In genomic region chrX:143482866-143483265, GRCm38 (mm10) we compare ENCODE assay signal across 8 mouse cellular contexts. TPM values are rescaled to one million over a fixed set of nuclear protein-coding genes. Genes with fewer than 3 reads are reported as not detected.
DNase-seq lines count a peak whose midpoint lies in the region; ATAC-seq and TF ChIP-seq lines count a peak whose summit lies in the region.

No protein-coding gene starts in this region.

- 80% methylated on average over 3 of the region's 3 CpGs for WGBS in forebrain, embryonic 10.5 days
- 71% methylated on average over 3 of the region's 3 CpGs for WGBS in heart, embryonic 12.5 days
- WGBS in kidney, embryonic 15.5 days, result 81% methylated on average over 3 of the region's 3 CpGs
- WGBS in limb, embryonic 13.5 days, result 76% methylated on average over 3 of the region's 3 CpGs
- 75% methylated on average over 3 of the region's 3 CpGs for WGBS in midbrain, embryonic 15.5 days
- WGBS in spleen, adult 2 months, result 82% methylated on average over 3 of the region's 3 CpGs

- no peak overlapping the region for H3K4me2 ChIP-seq in heart, embryonic 12.5 days
- H3K4me2 ChIP-seq in kidney, embryonic 15.5 days, result no peak overlapping the region
- no peak overlapping the region for H3K4me2 ChIP-seq in limb, embryonic 13.5 days (replicated peaks)
- no peak overlapping the region for H3K4me2 ChIP-seq in midbrain, embryonic 15.5 days

- TF ChIP-seq POLR2A in spleen, adult 2 months (IDR thresholded peaks at IDR 0.05; ENCODE audit: low read depth, low read length), result no peak

- H3K36me3 ChIP-seq in forebrain, embryonic 10.5 days (replicated peaks), result no peaks in the 10 kb centered on the region
- H3K36me3 ChIP-seq in heart, embryonic 12.5 days, result no peaks in the 10 kb centered on the region
- no peaks in the 10 kb centered on the region for H3K36me3 ChIP-seq in kidney, embryonic 15.5 days
- H3K36me3 ChIP-seq in limb, embryonic 13.5 days, result no peaks in the 10 kb centered on the region
- H3K36me3 ChIP-seq in midbrain, embryonic 15.5 days (replicated peaks), result no peaks in the 10 kb centered on the region
- H3K36me3 ChIP-seq in spleen, adult 2 months (ENCODE audit: control insufficient read depth, insufficient read depth, low read length), result no peaks in the 10 kb centered on the region

- no peak for TF ChIP-seq CTCF in spleen, adult 2 months (IDR thresholded peaks at IDR 0.05; ENCODE audit: extremely low read depth, insufficient read depth, insufficient read length, insufficient replicate concordance)

- peaks cover 3% of the 10 kb centered on the region; the same call in 1 of the 2 replicates for H3K9me3 ChIP-seq in forebrain, embryonic 10.5 days
- H3K9me3 ChIP-seq in heart, embryonic 12.5 days (replicated peaks), result no peaks in the 10 kb centered on the region
- peaks cover 3% of the 10 kb centered on the region; the same call in 1 of the 2 replicates for H3K9me3 ChIP-seq in kidney, embryonic 15.5 days (replicated peaks)
- 0 out of 2 replicates have a peak, but pooled peaks cover 3% of the 10 kb centered on the region for H3K9me3 ChIP-seq in limb, embryonic 13.5 days
- peaks cover 3% of the 10 kb centered on the region for H3K9me3 ChIP-seq in midbrain, embryonic 15.5 days

- no peaks in the 10 kb centered on the region for H3K4me1 ChIP-seq in forebrain, embryonic 10.5 days
- no peaks in the 10 kb centered on the region for H3K4me1 ChIP-seq in heart, embryonic 12.5 days (replicated peaks)
- no peaks in the 10 kb centered on the region for H3K4me1 ChIP-seq in kidney, embryonic 15.5 days
- no peaks in the 10 kb centered on the region for H3K4me1 ChIP-seq in limb, embryonic 13.5 days
- no peaks in the 10 kb centered on the region for H3K4me1 ChIP-seq in midbrain, embryonic 15.5 days
- no peaks in the 10 kb centered on the region for H3K4me1 ChIP-seq in spleen, adult 2 months (ENCODE audit: control insufficient read depth, insufficient read depth, insufficient read length)

- peak; percentile 100 for ATAC-seq in heart, embryonic 12.5 days (ENCODE audit: insufficient number of reproducible peaks, low FRiP score)
- peak; percentile 100 for ATAC-seq in kidney, embryonic 15.5 days (replicated peaks; ENCODE audit: low FRiP score)
- ATAC-seq in limb, embryonic 13.5 days (ENCODE audit: low FRiP score, low read depth), result peak; percentile 100
- peak; percentile 100 for ATAC-seq in midbrain, embryonic 15.5 days (replicated peaks)

- DNase-seq in 3134 (ENCODE audit: extremely low read depth, insufficient read length, low spot score), result peak; percentile 96
- DNase-seq in brain, adult 2 months (ENCODE audit: low read depth, low spot score), result peak; percentile 100
- DNase-seq in forebrain, embryonic 10.5 days (ENCODE audit: extremely low spot score, low spot score), result peak; percentile 100
- DNase-seq in spleen, adult 2 months (ENCODE audit: low read depth in 1 of 2, low spot score in 2 of 2), result peak; percentile 100

- H3K9ac ChIP-seq in heart, embryonic 12.5 days, result no peak overlapping the region
- H3K9ac ChIP-seq in kidney, embryonic 15.5 days, result no peak overlapping the region
- no peak overlapping the region for H3K9ac ChIP-seq in limb, embryonic 13.5 days
- no peak overlapping the region for H3K9ac ChIP-seq in midbrain, embryonic 15.5 days

- no peak overlapping the region for H3K4me3 ChIP-seq in forebrain, embryonic 10.5 days
- no peak overlapping the region for H3K4me3 ChIP-seq in heart, embryonic 12.5 days
- no peak overlapping the region for H3K4me3 ChIP-seq in kidney, embryonic 15.5 days (replicated peaks)
- H3K4me3 ChIP-seq in limb, embryonic 13.5 days, result no peak overlapping the region
- no peak overlapping the region for H3K4me3 ChIP-seq in midbrain, embryonic 15.5 days
- no peak overlapping the region for H3K4me3 ChIP-seq in spleen, adult 2 months (ENCODE audit: extremely low read depth, insufficient read depth, insufficient read length)

- H3K27ac ChIP-seq in forebrain, embryonic 10.5 days, result no peak overlapping the region
- H3K27ac ChIP-seq in heart, embryonic 12.5 days (ENCODE audit: poor library complexity, severe bottlenecking), result no peak overlapping the region
- H3K27ac ChIP-seq in kidney, embryonic 15.5 days, result no peak overlapping the region
- no peak overlapping the region for H3K27ac ChIP-seq in limb, embryonic 13.5 days
- H3K27ac ChIP-seq in midbrain, embryonic 15.5 days, result no peak overlapping the region
- no peak overlapping the region for H3K27ac ChIP-seq in spleen, adult 2 months (ENCODE audit: insufficient read depth, low read length)

- H3K27me3 ChIP-seq in forebrain, embryonic 10.5 days (ENCODE audit: poor library complexity, severe bottlenecking), result peaks cover 24% of the 10 kb centered on the region; the same call in 1 of the 2 replicates
- H3K27me3 ChIP-seq in heart, embryonic 12.5 days (replicated peaks), result no peaks in the 10 kb centered on the region
- peaks cover 4% of the 10 kb centered on the region; the same call in 1 of the 2 replicates for H3K27me3 ChIP-seq in kidney, embryonic 15.5 days
- H3K27me3 ChIP-seq in limb, embryonic 13.5 days, result peaks cover 8% of the 10 kb centered on the region; the same call in 1 of the 2 replicates
- H3K27me3 ChIP-seq in midbrain, embryonic 15.5 days (replicated peaks), result no peaks in the 10 kb centered on the region
- no peaks in the 10 kb centered on the region for H3K27me3 ChIP-seq in spleen, adult 2 months (ENCODE audit: control insufficient read depth, insufficient read depth, low read length)

RNA-seq across cellular contexts. Expression of gene Pak3, which starts 35.5 kb away (rescaled TPM):
- polyA plus RNA-seq in forebrain, embryonic 10.5 days (2016; fragmentation: Nextera tagmentation; extraction: Ambion mirVana), result 60.3 and 62.7 TPM in 2 replicates
- polyA plus RNA-seq in heart, embryonic 12.5 days (2016; fragmentation: Nextera tagmentation; extraction: Ambion mirVana), result 7.1 and 7.5 TPM in 2 replicates
- 4.8 and 5.8 TPM in 2 replicates for polyA plus RNA-seq in kidney, embryonic 15.5 days (2015; fragmentation: Nextera tagmentation; extraction: Ambion mirVana)
- polyA plus RNA-seq in limb, embryonic 13.5 days (2015; fragmentation: Nextera tagmentation; extraction: Ambion mirVana), result 20.4 and 22.2 TPM in 2 replicates
- 237 and 255 TPM in 2 replicates for polyA plus RNA-seq in midbrain, embryonic 15.5 days (2015; fragmentation: Nextera tagmentation; extraction: Ambion mirVana)
- 0.01 and 0.02 TPM in 2 replicates for polyA plus RNA-seq in spleen, adult 2 months (2012; rRNA removed)
